Mouse (Mus musculus): ENCODE measurements around the gene Ifitm5.

- TF ChIP-seq CTCF (IDR thresholded peaks at IDR 0.05; ENCODE audit: low read depth, low read length) = no peak
- TF ChIP-seq GATA2 (IDR thresholded peaks at IDR 0.05; ENCODE audit: borderline replicate concordance, low read depth, low read length) = no peak
These were observed 16.8 kb upstream of the Ifitm5 start, which contains the start of gene Ifitm1 for GRCm38 (mm10) chr7:140966921-140967320.

All from G1E (cell line).